Mouse (Mus musculus): ENCODE measurements around the gene Tnpo1. TPM values are rescaled to one million over a fixed set of nuclear protein-coding genes. Genes with fewer than 3 reads are reported as not detected.

The Tnpo1 gene
- total and polyA plus RNA-seq, 2 experiments from 2014 or later: 22.6 to 63.4 TPM

- ATAC-seq (ENCODE audit: insufficient read depth, low read depth): peak; percentile 74
- peak overlapping the region; percentile 80 for H3K4me2 ChIP-seq (ENCODE audit: low read depth, low read length)
- H3K27me3 ChIP-seq (ENCODE audit: control insufficient read depth, insufficient read depth, low read length): no peaks in the 10 kb centered on the region
- no peak for TF ChIP-seq CTCF (IDR thresholded peaks at IDR 0.05; ENCODE audit: low read depth)
- no peak for TF ChIP-seq EP300 (IDR thresholded peaks at IDR 0.05; ENCODE audit: low read depth)
- peak overlapping the region; percentile 86 for H3K4me3 ChIP-seq (ENCODE audit: low read depth, low read length)
- DNase-seq (ENCODE audit: low spot score): peak; percentile 27
- H3K27ac ChIP-seq (ENCODE audit: low read depth): peak overlapping the region; percentile 98
- peaks cover 24% of the 10 kb centered on the region for H3K36me3 ChIP-seq (replicated peaks; ENCODE audit: control insufficient read depth, insufficient read depth, low read length)
- peaks cover 16% of the 10 kb centered on the region for H3K4me1 ChIP-seq (ENCODE audit: control insufficient read depth, insufficient read depth)
- no peaks in the 10 kb centered on the region for H3K9me3 ChIP-seq (replicated peaks; ENCODE audit: control insufficient read depth, low read length)
- WGBS: 0% methylated on average over 46 of the region's 71 CpGs
- H3K9ac ChIP-seq (replicated peaks; ENCODE audit: low read depth, low read length): peak overlapping the region; percentile 87
Observed at GRCm38 (mm10) chr13:98890137-98890870, 35.9 kb downstream of the Tnpo1 start.

- Histone ChIP-seq H3K4me1 (ENCODE audit: control insufficient read depth, insufficient read depth) (peaks cover 16% of the 10 kb centered on the region), H3K4me2 (ENCODE audit: low read depth, low read length) (no peak overlapping the region), H3K4me3 (ENCODE audit: low read depth, low read length) (no peak overlapping the region), H3K9me3 (replicated peaks; ENCODE audit: control insufficient read depth, low read length) (no peaks in the 10 kb centered on the region), H3K9ac (replicated peaks; ENCODE audit: low read depth, low read length) (no peak overlapping the region), H3K36me3 (replicated peaks; ENCODE audit: control insufficient read depth, insufficient read depth, low read length) (peaks cover 34% of the 10 kb centered on the region), H3K27me3 (ENCODE audit: control insufficient read depth, insufficient read depth, low read length) (no peaks in the 10 kb centered on the region), H3K27ac (ENCODE audit: low read depth) (no peak overlapping the region)
- DNase-seq (ENCODE audit: low spot score) (no peak), ATAC-seq (ENCODE audit: insufficient read depth, low read depth) (no peak)
- TF ChIP-seq CTCF (IDR thresholded peaks at IDR 0.05; ENCODE audit: low read depth) (no peak), EP300 (IDR thresholded peaks at IDR 0.05; ENCODE audit: low read depth) (no peak)
- WGBS: 84% methylated on average over 11 of the region's 12 CpGs
Observed at GRCm38 (mm10) chr13:98889211-98889610, 37.0 kb downstream of the Tnpo1 start.

GRCm38 (mm10) chr13:98883774-98884173 lies 42.4 kb downstream of the Tnpo1 start:
- peaks cover 74% of the 10 kb centered on the region for H3K36me3 ChIP-seq (replicated peaks; ENCODE audit: control insufficient read depth, insufficient read depth, low read length)
- H3K4me1 ChIP-seq (ENCODE audit: control insufficient read depth, insufficient read depth): peaks cover 6% of the 10 kb centered on the region; the same call in 1 of the 2 replicates
- H3K4me3 ChIP-seq (ENCODE audit: low read depth, low read length): no peak overlapping the region
- DNase-seq (ENCODE audit: low spot score) (no peak), ATAC-seq (ENCODE audit: insufficient read depth, low read depth) (no peak)
- H3K9me3 ChIP-seq (replicated peaks; ENCODE audit: control insufficient read depth, low read length): no peaks in the 10 kb centered on the region
- H3K4me2 ChIP-seq (ENCODE audit: low read depth, low read length): no peak overlapping the region
- no peak overlapping the region for H3K9ac ChIP-seq (replicated peaks; ENCODE audit: low read depth, low read length)
- H3K27me3 ChIP-seq (ENCODE audit: control insufficient read depth, insufficient read depth, low read length): no peaks in the 10 kb centered on the region
- H3K27ac ChIP-seq (ENCODE audit: low read depth): no peak overlapping the region
- WGBS: 94% methylated on average over 5 of the region's 5 CpGs
- no peak for TF ChIP-seq EP300 (IDR thresholded peaks at IDR 0.05; ENCODE audit: low read depth)
- TF ChIP-seq CTCF (IDR thresholded peaks at IDR 0.05; ENCODE audit: low read depth): no peak

GRCm38 (mm10) chr13:98881991-98882390 lies 44.2 kb downstream of the Tnpo1 start:
- Histone ChIP-seq H3K27ac (ENCODE audit: low read depth) (no peak overlapping the region), H3K4me2 (ENCODE audit: low read depth, low read length) (no peak overlapping the region), H3K27me3 (ENCODE audit: control insufficient read depth, insufficient read depth, low read length) (no peaks in the 10 kb centered on the region), H3K9ac (replicated peaks; ENCODE audit: low read depth, low read length) (no peak overlapping the region), H3K9me3 (replicated peaks; ENCODE audit: control insufficient read depth, low read length) (no peaks in the 10 kb centered on the region), H3K4me3 (ENCODE audit: low read depth, low read length) (no peak overlapping the region), H3K36me3 (replicated peaks; ENCODE audit: control insufficient read depth, insufficient read depth, low read length) (peaks cover 85% of the 10 kb centered on the region), H3K4me1 (ENCODE audit: control insufficient read depth, insufficient read depth) (peaks cover 6% of the 10 kb centered on the region; the same call in 1 of the 2 replicates)
- 85% methylated on average over 1 of the region's 1 CpGs for WGBS
- no peak for ATAC-seq (ENCODE audit: insufficient read depth, low read depth)
- DNase-seq (ENCODE audit: low spot score): no peak
- no peak for TF ChIP-seq CTCF (IDR thresholded peaks at IDR 0.05; ENCODE audit: low read depth)
- no peak for TF ChIP-seq EP300 (IDR thresholded peaks at IDR 0.05; ENCODE audit: low read depth)

GRCm38 (mm10) chr13:98880336-98880735 lies 45.8 kb downstream of the Tnpo1 start:
- H3K4me2 ChIP-seq (ENCODE audit: low read depth, low read length): no peak overlapping the region
- DNase-seq (ENCODE audit: low spot score) (no peak), ATAC-seq (ENCODE audit: insufficient read depth, low read depth) (no peak)
- peaks cover 6% of the 10 kb centered on the region; the same call in 1 of the 2 replicates for H3K4me1 ChIP-seq (ENCODE audit: control insufficient read depth, insufficient read depth)
- H3K4me3 ChIP-seq (ENCODE audit: low read depth, low read length): no peak overlapping the region
- H3K27ac ChIP-seq (ENCODE audit: low read depth): peak overlapping the region; percentile 8
- 40% methylated on average over 2 of the region's 2 CpGs for WGBS
- no peak for TF ChIP-seq CTCF (IDR thresholded peaks at IDR 0.05; ENCODE audit: low read depth)
- no peak for TF ChIP-seq EP300 (IDR thresholded peaks at IDR 0.05; ENCODE audit: low read depth)
- H3K27me3 ChIP-seq (ENCODE audit: control insufficient read depth, insufficient read depth, low read length): no peaks in the 10 kb centered on the region
- H3K9ac ChIP-seq (replicated peaks; ENCODE audit: low read depth, low read length): no peak overlapping the region
- no peaks in the 10 kb centered on the region for H3K9me3 ChIP-seq (replicated peaks; ENCODE audit: control insufficient read depth, low read length)
- H3K36me3 ChIP-seq (replicated peaks; ENCODE audit: control insufficient read depth, insufficient read depth, low read length): peaks cover 75% of the 10 kb centered on the region
